Mouse (Mus musculus) thymus, adult 2 months (tissue): Measurements from ENCODE around the gene Slc25a17. TPM values are rescaled to one million over a fixed set of nuclear protein-coding genes. Genes with fewer than 3 reads are reported as not detected.

Experiments
- DNase-seq: peaks from one replicate; pipeline ENCODE4 v3.0.0; 2021
- H3K27ac ChIP-seq: fragments of 200-500 bp; 2 replicates; pipeline ENCODE4 v1.5.1; 2012; ENCODE audit warnings: low read length, control low read depth; ENCODE audit not compliant: control insufficient read depth, insufficient read depth
- H3K27me3 ChIP-seq: fragments of 200-500 bp; 2 replicates; pipeline ENCODE4 v1.6.1; 2012; ENCODE audit warnings: mild to moderate bottlenecking, low read length, moderate library complexity, mixed read lengths; ENCODE audit not compliant: control insufficient read depth, insufficient read depth
- H3K36me3 ChIP-seq: fragments of 200-500 bp; 2 replicates; pipeline ENCODE4 v1.6.1; 2012; ENCODE audit warnings: mild to moderate bottlenecking, low read length, moderate library complexity; ENCODE audit not compliant: control insufficient read depth, insufficient read depth
- H3K4me1 ChIP-seq: fragments of 200-500 bp; replicated peaks from 2 replicates; pipeline ENCODE4 v1.6.1; 2012; ENCODE audit warnings: low read length; ENCODE audit not compliant: control insufficient read depth, insufficient read depth
- H3K4me3 ChIP-seq: fragments of 200-500 bp; 2 replicates; pipeline ENCODE4 v1.5.1; 2012; ENCODE audit warnings: mild to moderate bottlenecking, low read length, control low read depth, moderate library complexity; ENCODE audit not compliant: control insufficient read depth, insufficient read depth
- CTCF ChIP-seq: fragments of 200-500 bp; IDR thresholded peaks from 2 replicates; pipeline ENCODE4 v1.5.1; 2012; ENCODE audit warnings: mild to moderate bottlenecking, control low read depth, low read length, moderate library complexity, borderline replicate concordance; ENCODE audit not compliant: control insufficient read depth, poor library complexity, insufficient read depth; ENCODE audit errors: extremely low read depth
- POLR2A ChIP-seq: fragments of 200-500 bp; IDR thresholded peaks from 2 replicates; pipeline ENCODE4 v1.6.1; 2012; ENCODE audit warnings: mild to moderate bottlenecking, low read length, control low read depth, moderate library complexity; ENCODE audit not compliant: control insufficient read depth, poor library complexity, insufficient read depth; ENCODE audit errors: extremely low read depth
- whole genome bisulfite sequencing: fragments of 180-500 bp; shearing (Covaris S2); methylation state at CpG from one replicate; pipeline ENCODE4 v1.1.7; 2018; 5-methylcytosine and 5-hydroxymethylcytosine counted together
- polyA plus RNA-seq: library from polyadenylated mRNA; depleted of rRNA; stranded (reverse); fragments of >200 nt; gene quantifications from 2 replicates; pipeline ENCODE4 v1.2.3, GENCODE M21; 2012

The Slc25a17 gene
- polyA plus RNA-seq, 1 experiment: 34.6 TPM

DNA sequence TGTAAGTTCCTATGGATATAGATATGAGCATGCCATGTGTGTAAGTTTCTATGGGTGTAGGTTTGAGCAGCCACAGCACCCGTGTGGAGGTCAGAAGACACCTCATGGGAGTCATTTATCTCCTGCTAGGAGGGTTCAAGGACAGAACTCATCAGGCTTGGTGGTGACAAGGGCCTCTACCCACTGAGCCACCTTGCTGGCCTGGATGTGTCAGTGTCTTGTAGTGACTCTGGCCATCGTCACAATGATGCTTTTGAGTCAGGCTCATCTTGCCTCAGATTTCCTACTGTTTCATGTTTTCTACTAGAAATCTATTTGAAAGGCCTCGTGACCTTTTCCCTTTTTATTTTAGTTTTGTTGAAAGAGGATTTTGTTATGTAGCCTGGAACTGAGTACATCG is 61.1 kb downstream of the Slc25a17 start:
- no peak for DNase-seq
- Histone ChIP-seq H3K36me3 (no peaks in the 10 kb centered on the region), H3K27me3 (no peaks in the 10 kb centered on the region), H3K4me1 (peaks cover 38% of the 10 kb centered on the region), H3K4me3 (no peak overlapping the region), H3K27ac (no peak overlapping the region)
- WGBS: 96% methylated on average over 4 of the region's 4 CpGs
- TF ChIP-seq POLR2A (no peak), CTCF (no peak)

DNA sequence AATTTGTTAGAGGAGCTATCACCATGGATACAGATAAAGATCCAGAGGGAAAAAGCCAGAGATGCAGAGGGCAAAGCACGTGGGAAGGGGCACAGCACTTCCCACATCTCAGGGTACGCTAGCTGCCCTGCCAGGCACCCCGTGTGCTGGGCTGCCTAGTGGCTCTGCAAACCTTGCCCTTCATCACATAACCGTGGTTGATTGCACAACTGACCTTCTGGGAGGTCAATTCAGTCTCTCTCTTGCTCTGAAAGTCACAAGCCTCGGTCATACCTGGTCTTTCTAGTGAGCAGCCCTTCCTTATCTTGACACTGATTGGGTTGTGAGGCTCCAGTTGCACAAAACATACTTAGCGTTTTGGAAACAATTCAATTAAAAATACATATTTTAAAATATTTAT is 62.4 kb downstream of the Slc25a17 start:
- H3K36me3 ChIP-seq: no peaks in the 10 kb centered on the region
- H3K27me3 ChIP-seq: no peaks in the 10 kb centered on the region
- H3K4me1 ChIP-seq: peaks cover 27% of the 10 kb centered on the region
- WGBS: 87% methylated on average over 6 of the region's 6 CpGs
- H3K27ac ChIP-seq: no peak overlapping the region
- no peak overlapping the region for H3K4me3 ChIP-seq
- no peak for DNase-seq
- TF ChIP-seq CTCF (no peak), POLR2A (no peak)

DNA sequence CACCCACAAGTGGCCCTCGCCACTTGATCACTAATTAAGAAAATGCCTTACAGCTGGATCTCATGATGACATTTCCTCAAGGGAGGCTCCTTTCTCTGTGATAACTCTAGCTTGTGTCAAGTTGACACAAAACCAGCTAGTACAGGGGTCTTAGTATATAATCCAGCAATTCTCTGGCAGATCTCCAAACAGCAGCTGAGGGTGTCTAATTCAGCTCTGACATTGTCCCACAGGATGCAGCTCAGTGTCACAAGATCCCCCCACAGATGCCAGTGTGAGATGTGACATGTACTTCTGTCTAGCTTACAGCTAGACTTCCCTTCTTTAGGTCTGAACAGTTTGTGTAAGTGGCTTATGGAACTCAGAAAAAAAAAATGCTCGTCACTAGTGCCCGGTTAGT is 63.1 kb downstream of the Slc25a17 start:
- no peak for DNase-seq
- H3K36me3 ChIP-seq: no peaks in the 10 kb centered on the region
- no peaks in the 10 kb centered on the region for H3K27me3 ChIP-seq
- H3K4me1 ChIP-seq: peaks cover 21% of the 10 kb centered on the region
- TF ChIP-seq CTCF (no peak), POLR2A (no peak)
- no peak overlapping the region for H3K27ac ChIP-seq
- H3K4me3 ChIP-seq: no peak overlapping the region
- 94% methylated on average over 3 of the region's 3 CpGs for WGBS

DNA sequence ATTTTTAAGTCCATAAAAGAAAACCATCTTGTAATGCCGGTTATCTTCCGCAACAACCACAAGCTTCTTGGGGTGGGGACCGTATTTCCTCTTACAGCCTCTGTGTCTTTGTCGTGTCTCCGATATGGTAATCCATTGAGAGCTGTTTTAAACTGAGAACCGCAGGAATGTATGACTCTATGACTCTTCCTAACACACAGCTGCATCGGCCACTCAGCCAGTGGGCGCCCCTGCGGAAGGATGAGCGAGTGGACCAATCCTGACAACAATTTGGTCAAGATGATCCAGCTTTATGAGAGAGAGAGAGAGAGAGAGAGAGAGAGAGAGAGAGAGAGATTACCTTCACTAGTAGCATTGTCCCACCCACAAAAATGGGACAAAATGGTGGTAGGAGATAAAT is 65.7 kb downstream of the Slc25a17 start:
- H3K4me3 ChIP-seq: no peak overlapping the region
- H3K4me1 ChIP-seq: peaks cover 2% of the 10 kb centered on the region
- H3K36me3 ChIP-seq: no peaks in the 10 kb centered on the region
- no peak overlapping the region for H3K27ac ChIP-seq
- WGBS: 90% methylated on average over 10 of the region's 10 CpGs
- no peaks in the 10 kb centered on the region for H3K27me3 ChIP-seq
- no peak for TF ChIP-seq CTCF
- no peak for TF ChIP-seq POLR2A
- DNase-seq: no peak

DNA sequence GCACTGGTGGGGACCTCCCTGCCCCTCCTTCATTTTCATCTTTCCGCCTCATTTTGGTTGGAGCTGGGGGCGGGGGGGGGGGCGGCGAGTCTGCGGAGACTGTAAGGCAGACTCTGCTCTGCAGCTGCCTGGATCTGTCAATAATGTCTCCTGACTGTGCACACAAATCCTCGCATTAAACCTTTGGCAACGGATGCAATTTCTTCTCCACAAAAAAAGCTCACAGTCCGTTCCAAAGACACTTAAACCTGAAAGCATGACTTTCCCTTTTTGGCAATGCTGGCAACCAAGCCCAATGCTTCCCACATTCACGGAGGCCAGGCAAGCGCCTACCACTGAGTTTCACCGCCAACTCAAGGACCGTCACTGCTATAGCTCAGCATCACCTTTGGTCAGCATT is 66.2 kb downstream of the Slc25a17 start:
- H3K27me3 ChIP-seq: no peaks in the 10 kb centered on the region
- 95% methylated on average over 12 of the region's 12 CpGs for WGBS
- DNase-seq: no peak
- TF ChIP-seq POLR2A: no peak
- TF ChIP-seq CTCF: no peak
- H3K36me3 ChIP-seq: no peaks in the 10 kb centered on the region
- H3K4me3 ChIP-seq: no peak overlapping the region
- no peaks in the 10 kb centered on the region for H3K4me1 ChIP-seq
- no peak overlapping the region for H3K27ac ChIP-seq

DNA sequence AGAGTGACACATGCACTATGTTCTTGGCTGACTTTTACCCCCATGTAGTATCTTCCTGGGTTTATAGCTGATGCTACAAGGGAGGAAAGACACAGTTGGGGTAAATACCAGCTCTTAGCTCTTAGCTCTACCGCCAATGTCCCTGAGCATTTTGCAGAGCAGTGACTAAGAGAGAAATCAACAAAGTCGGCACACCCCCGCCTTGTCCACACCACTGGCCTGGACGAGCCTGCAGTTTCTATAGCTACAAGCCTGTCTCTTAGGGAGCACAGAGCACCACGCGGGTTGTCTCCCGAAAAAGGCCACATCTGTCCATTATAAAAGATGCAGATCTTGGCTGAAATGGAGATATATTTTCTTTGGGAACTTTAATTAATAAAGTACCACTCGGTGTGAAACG is 69.9 kb downstream of the Slc25a17 start:
- no peak for TF ChIP-seq POLR2A
- no peak for TF ChIP-seq CTCF
- WGBS: 97% methylated on average over 9 of the region's 9 CpGs
- no peak for DNase-seq
- Histone ChIP-seq H3K4me3 (no peak overlapping the region), H3K36me3 (no peaks in the 10 kb centered on the region), H3K4me1 (no peaks in the 10 kb centered on the region), H3K27me3 (no peaks in the 10 kb centered on the region), H3K27ac (no peak overlapping the region)

DNA sequence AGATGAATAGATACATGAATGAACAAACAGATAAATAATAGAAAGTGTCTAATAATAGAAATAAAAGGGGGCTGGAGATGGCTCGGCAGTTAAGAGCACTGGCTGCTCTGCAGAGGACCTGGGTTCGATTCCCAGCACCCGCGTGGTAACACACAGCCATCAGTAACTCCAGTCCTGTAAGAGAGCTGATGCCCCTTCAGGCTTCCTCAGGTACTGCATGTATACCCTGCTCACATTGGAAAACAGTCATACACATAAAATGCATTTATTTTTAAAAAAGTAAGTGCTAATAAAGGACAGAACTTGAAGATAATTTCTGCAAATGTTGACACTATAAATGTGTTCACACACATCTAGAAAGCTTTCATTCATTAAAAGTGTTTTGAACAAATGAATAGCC is 70.4 kb downstream of the Slc25a17 start:
- no peak overlapping the region for H3K4me3 ChIP-seq
- no peaks in the 10 kb centered on the region for H3K36me3 ChIP-seq
- H3K27ac ChIP-seq: no peak overlapping the region
- no peaks in the 10 kb centered on the region for H3K27me3 ChIP-seq
- DNase-seq: no peak
- 0 out of 2 replicates have a peak, but pooled peaks have one; percentile 21 for TF ChIP-seq CTCF
- no peak for TF ChIP-seq POLR2A
- 92% methylated on average over 4 of the region's 4 CpGs for WGBS
- no peaks in the 10 kb centered on the region for H3K4me1 ChIP-seq
